Comparison of ENCODE assay signal across 13 mouse cellular contexts in genomic region chr1:128615459-128615806, GRCm38 (mm10). TPM values are rescaled to one million over a fixed set of nuclear protein-coding genes. Genes with fewer than 3 reads are reported as not detected.
DNase-seq lines count a peak whose midpoint lies in the region; ATAC-seq and TF ChIP-seq lines count a peak whose summit lies in the region.
"Had no signal": no experiment of that assay in that cellular context is flagged by ENCODE, and none has a peak within 500 bp of the region (broad histone marks: within the 10 kb centered on the region; RNA-seq: fewer than 3 reads in every experiment).

No protein-coding gene starts in this region.

- no peak overlapping the region for H3K4me2 ChIP-seq in lung, embryonic 15.5 days
- H3K4me2 ChIP-seq: midbrain, embryonic 13.5 days had no signal

- TF ChIP-seq POLR2A in lung, adult 2 months (IDR thresholded peaks at IDR 0.05; ENCODE audit: borderline replicate concordance, extremely low read depth, low read depth, low read length) = no peak
- no peak for TF ChIP-seq POLR2A in bone marrow, adult 2 months (IDR thresholded peaks at IDR 0.05; ENCODE audit: borderline replicate concordance, control insufficient read depth, low read depth, low read length)

- peaks cover 30% of the 10 kb centered on the region for H3K4me1 ChIP-seq in lung, embryonic 15.5 days
- peaks cover 20% of the 10 kb centered on the region for H3K4me1 ChIP-seq in lung, adult 2 months (ENCODE audit: control insufficient read depth, insufficient read depth, low read length)
- H3K4me1 ChIP-seq in bone marrow, adult 2 months (ENCODE audit: control insufficient read depth, insufficient read depth, low read length) = peaks cover 9% of the 10 kb centered on the region; the same call in 1 of the 2 replicates
- H3K4me1 ChIP-seq: midbrain, embryonic 13.5 days had no signal

- H3K27me3 ChIP-seq in lung, embryonic 15.5 days = no peaks in the 10 kb centered on the region
- H3K27me3 ChIP-seq: midbrain, embryonic 13.5 days had no signal

- no peak for DNase-seq in lung, adult 2 months
- DNase-seq in testis, postnatal 10 days (ENCODE audit: low spot score) = no peak
- DNase-seq in left cerebral cortex, adult 11 months (ENCODE audit: low spot score) = no peak
- DNase-seq in right cerebral cortex, postnatal 36 days (ENCODE audit: low spot score in 2 of 2) = no peak
- DNase-seq: cerebellum, postnatal 36 days; layer of hippocampus, adult 9-11 months had no signal

- ATAC-seq in lung, embryonic 15.5 days (ENCODE audit: borderline replicate concordance, extremely low read depth, low FRiP score, low TSS enrichment) = peak; percentile 19; the same call in 1 of the 2 replicates
- peak; percentile 42 for ATAC-seq in CD4-positive, CD25-positive, alpha-beta regulatory T cell, adult 4 months
- ATAC-seq in monocyte, adult 5-6 weeks (replicated peaks; ENCODE audit: insufficient number of reproducible peaks, low FRiP score, low TSS enrichment, poor library complexity, severe bottlenecking) = peak; percentile 12
- ATAC-seq: midbrain, embryonic 13.5 days had no signal

- no peaks in the 10 kb centered on the region for H3K9me3 ChIP-seq in lung, embryonic 15.5 days
- H3K9me3 ChIP-seq: hindbrain, embryonic 10.5 days; midbrain, embryonic 13.5 days had no signal

- no peaks in the 10 kb centered on the region for H3K36me3 ChIP-seq in lung, embryonic 15.5 days
- H3K36me3 ChIP-seq: hindbrain, embryonic 10.5 days; midbrain, embryonic 13.5 days had no signal

- TF ChIP-seq CTCF in lung, adult 2 months (IDR thresholded peaks at IDR 0.05; ENCODE audit: insufficient read depth, low read length) = no peak
- TF ChIP-seq CTCF in bone marrow, adult 2 months (IDR thresholded peaks at IDR 0.05; ENCODE audit: control insufficient read depth, insufficient read depth, low read length) = no peak

- H3K4me3 ChIP-seq in lung, embryonic 15.5 days = no peak overlapping the region
- no peak overlapping the region for H3K4me3 ChIP-seq in lung, adult 2 months (replicated peaks; ENCODE audit: extremely low read depth, low read depth, low read length)
- H3K4me3 ChIP-seq in bone marrow, adult 2 months (replicated peaks; ENCODE audit: control insufficient read depth, low read depth, low read length) = no peak overlapping the region
- H3K4me3 ChIP-seq: erythroblast, embryonic 14.5 days; hindbrain, embryonic 10.5 days; midbrain, embryonic 13.5 days had no signal

- WGBS in lung, embryonic 15.5 days = 62% methylated on average over 2 of the region's 2 CpGs
- WGBS in lung, adult 2 months = 53% methylated on average over 2 of the region's 2 CpGs
- 3% methylated on average over 2 of the region's 2 CpGs for WGBS in bone marrow, adult 2 months

- no peak overlapping the region for H3K9ac ChIP-seq in lung, embryonic 15.5 days
- H3K9ac ChIP-seq: midbrain, embryonic 13.5 days had no signal

- peak overlapping the region; percentile 66 for H3K27ac ChIP-seq in lung, embryonic 15.5 days
- peak overlapping the region; percentile 81 for H3K27ac ChIP-seq in bone marrow, adult 2 months (ENCODE audit: control insufficient read depth, insufficient read depth, low read depth, low read length, poor library complexity)
- H3K27ac ChIP-seq: hindbrain, embryonic 10.5 days; midbrain, embryonic 13.5 days had no signal

RNA-seq across cellular contexts. Expression of gene Cxcr4, which starts 23.3 kb away (rescaled TPM):
- polyA plus RNA-seq in lung, embryonic 15.5 days (2015; fragmentation: Nextera tagmentation; extraction: Ambion mirVana) = 8.1 and 9.3 TPM in 2 replicates
- 163 and 178 TPM in 2 replicates for polyA plus RNA-seq in lung, adult 2 months (2012; rRNA removed)
- 10 to 100 TPM in 1 of 2 experiments, 1 to 10 TPM in 1; 5.6 to 29.9 TPM for polyA plus RNA-seq in CD4-positive, CD25-positive, alpha-beta regulatory T cell, adult 4 months (2017; shearing (Covaris generic))
- polyA plus RNA-seq in bone marrow, adult 2 months (2011; ENCODE audit: insufficient read depth, insufficient read length, low replicate concordance, missing spikeins) = 91.8 and 162 TPM in 2 replicates
- total RNA-seq in monocyte, adult 5-6 weeks (2017) = 403 to 572 TPM (median 502 TPM) in 3 replicates
- polyA plus RNA-seq: erythroblast, embryonic 14.5 days had no signal
